Mouse (Mus musculus) leukemia stem cell, adult 10-12 weeks (primary cell): ENCODE data around the gene Smc2. TPM values are rescaled to one million over a fixed set of nuclear protein-coding genes. Genes with fewer than 3 reads are reported as not detected.

Source experiments
- polyA plus RNA-seq: library from polyadenylated mRNA; stranded (reverse); fragments of >175 nt; gene quantifications from 2 replicates; pipeline ENCODE4 v1.2.3, GENCODE M21; 2012; ENCODE audit warnings: low replicate concordance

The Smc2 gene
- polyA plus RNA-seq, result 4.0 and 23.7 TPM in 2 replicates

DNA sequence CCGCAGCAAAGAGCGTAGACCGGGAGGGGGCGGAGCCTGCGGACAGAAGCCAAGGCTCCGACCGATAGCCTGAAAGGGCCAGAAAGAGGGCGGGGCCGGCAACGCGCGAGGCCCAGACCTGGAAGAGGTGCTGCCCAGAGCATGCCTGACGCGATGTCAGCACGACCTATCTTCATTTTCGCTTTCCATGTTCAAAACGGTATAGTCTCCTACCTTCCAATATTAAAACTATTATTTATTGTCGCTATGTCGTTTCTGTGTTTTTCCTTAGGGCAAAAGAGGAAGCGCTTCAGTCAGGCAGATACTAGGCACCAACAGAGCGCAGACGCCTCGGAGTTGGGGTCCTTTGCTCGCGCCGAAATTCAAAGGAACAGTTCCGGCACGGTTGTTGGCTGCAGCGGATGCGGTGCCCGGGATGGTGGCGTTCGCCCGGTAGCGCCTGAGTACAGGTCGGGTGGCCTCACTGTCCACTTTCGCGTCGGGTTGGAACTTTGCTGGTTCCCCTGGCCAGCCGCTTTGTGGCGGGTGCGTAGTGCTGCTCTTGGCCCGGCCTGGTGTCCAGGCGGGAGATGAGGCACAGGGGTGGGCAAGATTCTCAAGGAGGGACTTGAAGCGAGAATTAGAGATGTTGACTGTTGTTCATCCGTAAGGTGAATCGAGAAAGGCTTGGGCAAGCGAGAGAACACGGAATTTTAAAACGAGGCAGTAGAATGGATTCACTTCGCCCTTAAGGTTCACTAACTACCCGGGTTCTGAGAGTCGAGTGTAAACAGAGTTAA is at the start of gene Smc2:
Gene Smc2 (plus strand): TSS at position 358 of the 779 bp plus-strand sequence.

DNA sequence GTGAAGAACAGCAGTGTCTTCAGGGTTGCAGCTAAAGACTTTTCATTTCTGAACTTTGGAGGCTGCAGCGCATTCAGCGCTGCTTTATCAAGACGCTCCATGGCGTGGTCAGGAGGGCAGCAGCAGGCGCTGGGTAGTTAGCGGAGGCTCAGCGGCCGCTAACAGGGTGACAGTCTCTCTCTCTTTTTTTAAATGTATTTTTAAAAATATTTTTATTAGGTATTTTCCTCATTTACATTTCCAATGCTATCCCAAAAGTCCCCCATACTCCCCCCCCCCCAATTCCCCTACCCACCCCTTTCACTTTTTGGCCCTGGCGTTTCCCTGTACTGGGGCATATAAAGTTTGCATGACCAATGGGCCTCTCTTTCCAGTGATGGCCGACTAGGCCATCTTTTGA is 58.1 kb downstream of the Smc2 start, which contains the start of gene Vma21-ps:
Gene Vma21-ps (minus strand): TSS at position 101 of the 400 bp plus-strand sequence.

Other genes with a start within 250 kb of the Smc2 start
- gene Vma21-ps, start 58.0 kb downstream of the Smc2 start, polyA plus RNA-seq, result not detected in 2 replicates
- not detected in 2 replicates for gene Toporsl, start 157.0 kb downstream of the Smc2 start, polyA plus RNA-seq